Mouse (Mus musculus) hindbrain, embryonic 15.5 days (tissue): ENCODE data around the gene Ubqln5. TPM values are rescaled to one million over a fixed set of nuclear protein-coding genes. Genes with fewer than 3 reads are reported as not detected.

Experiments
- polyA plus RNA-seq: library from polyadenylated mRNA; unstranded; fragments of >200 nt; fragmentation: Nextera tagmentation; extraction: Ambion mirVana; gene quantifications from 2 replicates; pipeline ENCODE4 v1.2.1, GENCODE M21; 2015

Gene Ubqln5
- polyA plus RNA-seq, 1 experiment from 2014 or later: not detected

Other genes with a start within 250 kb of the Ubqln5 start
- not detected in 2 replicates for gene Olfr66, start 243.6 kb downstream of the Ubqln5 start, polyA plus RNA-seq
- gene Olfr64, start 235.3 kb downstream of the Ubqln5 start, polyA plus RNA-seq: not detected in 2 replicates
- gene Olfr65, start 226.3 kb downstream of the Ubqln5 start, polyA plus RNA-seq: not detected in 2 replicates
- gene Olfr631, start 201.0 kb downstream of the Ubqln5 start, polyA plus RNA-seq: not detected in 2 replicates
- gene Olfr632, start 195.5 kb downstream of the Ubqln5 start, polyA plus RNA-seq: not detected in 2 replicates
- gene Olfr633, start 185.4 kb downstream of the Ubqln5 start, polyA plus RNA-seq: not detected in 2 replicates
- gene Olfr635, start 158.7 kb downstream of the Ubqln5 start, polyA plus RNA-seq: not detected in 2 replicates
- not detected in 2 replicates for gene Olfr638, start 131.1 kb downstream of the Ubqln5 start, polyA plus RNA-seq
- gene Olfr639, start 112.5 kb downstream of the Ubqln5 start, polyA plus RNA-seq: 0.03 TPM in 1 of 2 replicates, not detected in the other
- gene Olfr640, start 104.3 kb downstream of the Ubqln5 start, polyA plus RNA-seq: not detected in 2 replicates
- gene Olfr641, start 94.4 kb downstream of the Ubqln5 start, polyA plus RNA-seq: not detected in 2 replicates
- gene Olfr642, start 77.2 kb downstream of the Ubqln5 start, polyA plus RNA-seq: not detected in 2 replicates
- gene 4930516K23Rik, start 68.4 kb downstream of the Ubqln5 start, polyA plus RNA-seq: not detected in 2 replicates
- not detected in 2 replicates for gene Olfr644, start 58.0 kb downstream of the Ubqln5 start, polyA plus RNA-seq
- not detected in 2 replicates for gene Olfr645, start 44.4 kb downstream of the Ubqln5 start, polyA plus RNA-seq
- not detected in 2 replicates for gene Olfr646, start 25.0 kb downstream of the Ubqln5 start, polyA plus RNA-seq
- not detected in 2 replicates for gene Olfr643, start 7.6 kb upstream of the Ubqln5 start, polyA plus RNA-seq
- gene Ubqln3, start 13.5 kb upstream of the Ubqln5 start, polyA plus RNA-seq: not detected in 2 replicates
- gene Ubqlnl, start 20.7 kb upstream of the Ubqln5 start, polyA plus RNA-seq: not detected in 2 replicates
- gene Olfm5, start 35.0 kb upstream of the Ubqln5 start, polyA plus RNA-seq: not detected in 2 replicates
- gene Olfr648, start 53.6 kb upstream of the Ubqln5 start, polyA plus RNA-seq: 0.39 and 0.49 TPM in 2 replicates
- not detected in 2 replicates for gene Olfr649, start 66.2 kb upstream of the Ubqln5 start, polyA plus RNA-seq
- gene Trim6, start 89.0 kb upstream of the Ubqln5 start, polyA plus RNA-seq: 0.16 and 0.37 TPM in 2 replicates
- 0.91 and 1.2 TPM in 2 replicates for gene Trim34a, start 114.6 kb upstream of the Ubqln5 start, polyA plus RNA-seq
- 0.10 and 0.17 TPM in 2 replicates for gene Trim5, start 158.3 kb upstream of the Ubqln5 start, polyA plus RNA-seq
- 1.9 TPM in 2 replicates for gene Trim12a, start 185.6 kb upstream of the Ubqln5 start, polyA plus RNA-seq
- gene Trim34b, start 199.6 kb upstream of the Ubqln5 start, polyA plus RNA-seq: not detected in 2 replicates
- 1.3 and 1.6 TPM in 2 replicates for gene Trim12c, start 223.5 kb upstream of the Ubqln5 start, polyA plus RNA-seq
- 0.13 TPM in 1 of 2 replicates, not detected in the other for gene Trim30b, start 240.1 kb upstream of the Ubqln5 start, polyA plus RNA-seq